Mouse (Mus musculus) heart, embryonic 13.5 days (tissue): ENCODE measurements around the gene Wfdc10. TPM values are rescaled to one million over a fixed set of nuclear protein-coding genes. Genes with fewer than 3 reads are reported as not detected.

ENCODE experiments used
- ATAC-seq: fragments of 200-750 bp; cut with Nextera tagmentation; 2 replicates; pipeline ENCODE4 v1.8.0; 2017; ENCODE audit warnings: moderate TSS enrichment; ENCODE audit not compliant: insufficient number of reproducible peaks, low FRiP score, low TSS enrichment; ENCODE audit errors: extremely low read depth
- H3K27ac ChIP-seq: fragments of 300-500 bp; sonication (generic); replicated peaks from 2 replicates; pipeline ENCODE4 v1.5.1; 2015; ENCODE audit warnings: moderate library complexity, mild to moderate bottlenecking, inconsistent platforms
- H3K27me3 ChIP-seq: fragments of 300-500 bp; sonication (generic); replicated peaks from 2 replicates; pipeline ENCODE4 v1.6.1; 2015; ENCODE audit warnings: mild to moderate bottlenecking, inconsistent platforms
- H3K36me3 ChIP-seq: fragments of 300-500 bp; sonication (generic); 2 replicates; pipeline ENCODE4 v1.6.1; 2015; ENCODE audit warnings: mild to moderate bottlenecking, inconsistent platforms
- H3K4me1 ChIP-seq: fragments of 300-500 bp; sonication (generic); 2 replicates; pipeline ENCODE4 v1.6.1; 2015; ENCODE audit warnings: inconsistent platforms
- H3K4me2 ChIP-seq: fragments of 300-500 bp; sonication (generic); 2 replicates; pipeline ENCODE4 v1.6.1; 2015; ENCODE audit warnings: inconsistent platforms, mild to moderate bottlenecking, moderate library complexity
- H3K4me3 ChIP-seq: fragments of 300-500 bp; sonication (generic); 2 replicates; pipeline ENCODE4 v1.5.1; 2015; ENCODE audit warnings: moderate library complexity, mild to moderate bottlenecking, inconsistent platforms
- H3K9ac ChIP-seq: fragments of 300-500 bp; sonication (generic); 2 replicates; pipeline ENCODE4 v1.6.1; 2015; ENCODE audit warnings: inconsistent platforms, mild to moderate bottlenecking, moderate library complexity
- H3K9me3 ChIP-seq: fragments of 300-500 bp; sonication (generic); 2 replicates; pipeline ENCODE4 v1.6.1; 2016; ENCODE audit warnings: inconsistent platforms
- WGBS: fragments of 180-500 bp; shearing (Covaris S2); methylation state at CpG from one replicate; pipeline ENCODE4 v1.1.7; 2015; ENCODE audit warnings: mixed read lengths; 5-methylcytosine and 5-hydroxymethylcytosine counted together
- polyA plus RNA-seq: library from polyadenylated mRNA; unstranded; fragments of >200 nt; fragmentation: Nextera tagmentation; extraction: Ambion mirVana; gene quantifications from 2 replicates; pipeline ENCODE4 v1.2.1, GENCODE M21; 2015

The Wfdc10 gene
- polyA plus RNA-seq, 1 experiment from 2014 or later, result not detected

GRCm38 (mm10) chr2:164701761-164702160 lies 45.9 kb downstream of the Wfdc10 start:
- WGBS, result 74% methylated on average over 5 of the region's 5 CpGs
- Histone ChIP-seq H3K4me3 (no peak overlapping the region), H3K27ac (no peak overlapping the region), H3K9ac (no peak overlapping the region), H3K4me2 (no peak overlapping the region), H3K27me3 (no peaks in the 10 kb centered on the region), H3K36me3 (no peaks in the 10 kb centered on the region), H3K9me3 (peaks cover 3% of the 10 kb centered on the region; the same call in 1 of the 2 replicates), H3K4me1 (no peaks in the 10 kb centered on the region)
- no peak for ATAC-seq

DNA sequence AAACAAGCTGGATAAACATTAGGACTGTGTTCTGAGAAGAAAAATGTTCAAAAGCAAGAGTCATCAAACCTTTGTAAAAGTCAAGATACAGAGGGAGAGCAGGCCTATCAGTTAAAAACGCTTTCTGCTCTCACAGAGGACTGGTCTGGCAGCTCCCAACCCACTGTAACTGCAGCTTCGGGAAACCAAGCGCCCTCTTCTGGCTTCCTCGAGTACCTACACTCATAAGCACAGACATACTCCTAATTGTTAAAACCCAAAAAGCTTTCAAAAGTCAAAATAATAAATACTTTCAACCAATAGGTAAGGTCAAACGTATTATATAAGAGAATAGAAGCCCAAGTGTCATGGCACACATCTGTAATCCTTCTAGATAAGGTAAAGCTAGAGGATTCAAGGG lies 48.4 kb downstream of the Wfdc10 start:
- no peak overlapping the region for H3K9ac ChIP-seq
- H3K36me3 ChIP-seq, result no peaks in the 10 kb centered on the region
- no peak overlapping the region for H3K27ac ChIP-seq
- no peak overlapping the region for H3K4me3 ChIP-seq
- H3K9me3 ChIP-seq, result peaks cover 3% of the 10 kb centered on the region; the same call in 1 of the 2 replicates
- no peaks in the 10 kb centered on the region for H3K4me1 ChIP-seq
- H3K4me2 ChIP-seq, result no peak overlapping the region
- WGBS, result 72% methylated on average over 5 of the region's 5 CpGs
- H3K27me3 ChIP-seq, result 0 out of 2 replicates have a peak, but pooled peaks cover 3% of the 10 kb centered on the region
- no peak for ATAC-seq

- no peak overlapping the region for H3K4me2 ChIP-seq
- 0 out of 2 replicates have a peak, but pooled peaks cover 3% of the 10 kb centered on the region for H3K27me3 ChIP-seq
- no peaks in the 10 kb centered on the region for H3K4me1 ChIP-seq
- H3K4me3 ChIP-seq, result no peak overlapping the region
- 86% methylated on average over 6 of the region's 6 CpGs for WGBS
- no peaks in the 10 kb centered on the region for H3K36me3 ChIP-seq
- peaks cover 3% of the 10 kb centered on the region; the same call in 1 of the 2 replicates for H3K9me3 ChIP-seq
- no peak overlapping the region for H3K27ac ChIP-seq
- ATAC-seq, result no peak
- no peak overlapping the region for H3K9ac ChIP-seq
Measured at GRCm38 (mm10) chr2:164705328-164705727, 49.5 kb downstream of the Wfdc10 start.

DNA sequence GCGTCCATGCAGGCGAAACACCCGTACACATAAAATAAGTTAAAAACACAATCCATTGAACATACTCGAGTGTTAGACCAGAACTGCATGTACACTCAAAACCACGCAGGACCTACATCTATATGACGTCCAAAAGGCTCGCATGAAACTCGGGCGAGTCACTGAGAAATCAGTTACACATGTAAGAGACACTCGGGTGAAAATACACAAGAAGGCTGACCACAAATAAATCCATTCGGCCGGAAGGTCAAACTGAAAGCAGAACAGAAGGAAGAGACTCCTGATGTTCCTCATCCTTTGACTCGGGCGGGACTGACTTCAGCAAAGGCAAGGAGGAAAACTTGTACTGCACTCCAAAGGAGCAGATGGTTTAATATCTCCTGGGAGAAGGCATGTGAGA lies 50.1 kb downstream of the Wfdc10 start:
- no peak for ATAC-seq
- H3K4me3 ChIP-seq, result no peak overlapping the region
- WGBS, result 83% methylated on average over 14 of the region's 14 CpGs
- no peaks in the 10 kb centered on the region for H3K4me1 ChIP-seq
- no peak overlapping the region for H3K4me2 ChIP-seq
- H3K9ac ChIP-seq, result no peak overlapping the region
- no peaks in the 10 kb centered on the region for H3K36me3 ChIP-seq
- 0 out of 2 replicates have a peak, but pooled peaks cover 3% of the 10 kb centered on the region for H3K27me3 ChIP-seq
- H3K9me3 ChIP-seq, result peaks cover 3% of the 10 kb centered on the region; the same call in 1 of the 2 replicates
- no peak overlapping the region for H3K27ac ChIP-seq

Other genes with a start within 250 kb of the Wfdc10 start
- gene Sdc4, start 212.2 kb upstream of the Wfdc10 start, polyA plus RNA-seq, result 36.6 and 46.5 TPM in 2 replicates
- gene Sys1, start 199.1 kb upstream of the Wfdc10 start, polyA plus RNA-seq, result 37.2 and 43.0 TPM in 2 replicates
- gene Gm20458, start 195.1 kb upstream of the Wfdc10 start, polyA plus RNA-seq, result 8.7 and 11.7 TPM in 2 replicates
- not detected in 2 replicates for gene Trp53tg5, start 182.3 kb upstream of the Wfdc10 start, polyA plus RNA-seq
- 8.9 and 17.9 TPM in 2 replicates for gene Dbndd2, start 169.9 kb upstream of the Wfdc10 start, polyA plus RNA-seq
- gene Pigt, start 158.5 kb upstream of the Wfdc10 start, polyA plus RNA-seq, result 53.0 and 54.5 TPM in 2 replicates
- 11.1 and 12.7 TPM in 2 replicates for gene Wfdc2, start 93.6 kb upstream of the Wfdc10 start, polyA plus RNA-seq
- not detected in 2 replicates for gene Spint3, start 82.6 kb upstream of the Wfdc10 start, polyA plus RNA-seq
- 0.44 TPM in 1 of 2 replicates, not detected in the other for gene Wfdc6a, start 70.6 kb upstream of the Wfdc10 start, polyA plus RNA-seq
- not detected in 2 replicates for gene Eppin, start 62.5 kb upstream of the Wfdc10 start, polyA plus RNA-seq
- gene Wfdc6b, start 42.5 kb upstream of the Wfdc10 start, polyA plus RNA-seq, result not detected in 2 replicates
- not detected in 2 replicates for gene Wfdc8, start 42.4 kb upstream of the Wfdc10 start, polyA plus RNA-seq
- gene Wfdc16, start 17.2 kb upstream of the Wfdc10 start, polyA plus RNA-seq, result not detected in 2 replicates
- not detected in 2 replicates for gene Wfdc9, start 537 bp downstream of the Wfdc10 start, polyA plus RNA-seq
- not detected in 2 replicates for gene Wfdc11, start 18.0 kb downstream of the Wfdc10 start, polyA plus RNA-seq
- not detected in 2 replicates for gene Wfdc13, start 29.1 kb downstream of the Wfdc10 start, polyA plus RNA-seq
- gene Spint4, start 42.5 kb downstream of the Wfdc10 start, polyA plus RNA-seq, result not detected in 2 replicates
- not detected in 2 replicates for gene Spint5, start 59.3 kb downstream of the Wfdc10 start, polyA plus RNA-seq
- 0.27 and 0.28 TPM in 2 replicates for gene Wfdc3, start 89.9 kb downstream of the Wfdc10 start, polyA plus RNA-seq
- 55.0 and 56.9 TPM in 2 replicates for gene Dnttip1, start 89.9 kb downstream of the Wfdc10 start, polyA plus RNA-seq
- 434 and 464 TPM in 2 replicates for gene Ube2c, start 113.9 kb downstream of the Wfdc10 start, polyA plus RNA-seq
- 1.0 and 3.8 TPM in 2 replicates for gene Tnnc2, start 123.9 kb downstream of the Wfdc10 start, polyA plus RNA-seq
- 26.7 and 31.8 TPM in 2 replicates for gene Snx21, start 129.8 kb downstream of the Wfdc10 start, polyA plus RNA-seq
- 12.0 and 18.0 TPM in 2 replicates for gene Acot8, start 148.8 kb downstream of the Wfdc10 start, polyA plus RNA-seq
- 5.0 and 5.4 TPM in 2 replicates for gene Zswim3, start 149.1 kb downstream of the Wfdc10 start, polyA plus RNA-seq
- gene Zswim1, start 166.6 kb downstream of the Wfdc10 start, polyA plus RNA-seq, result 8.7 and 9.0 TPM in 2 replicates
- not detected in 2 replicates for gene Spata25, start 172.5 kb downstream of the Wfdc10 start, polyA plus RNA-seq
- 171 and 180 TPM in 2 replicates for gene Ctsa, start 176.8 kb downstream of the Wfdc10 start, polyA plus RNA-seq
- gene Neurl2, start 177.4 kb downstream of the Wfdc10 start, polyA plus RNA-seq, result 44.5 and 46.7 TPM in 2 replicates
- 11.8 and 14.9 TPM in 2 replicates for gene Pltp, start 201.7 kb downstream of the Wfdc10 start, polyA plus RNA-seq
- gene Pcif1, start 223.3 kb downstream of the Wfdc10 start, polyA plus RNA-seq, result 56.0 and 63.1 TPM in 2 replicates